Mouse (Mus musculus): ENCODE measurements around the gene Rhox3a.
"Not testable (repeated sequence)": the region's sequence is repeated elsewhere in the genome, so short reads cannot be mapped to it uniquely, and the experiment has no call there.

The Rhox3a gene

DNA sequence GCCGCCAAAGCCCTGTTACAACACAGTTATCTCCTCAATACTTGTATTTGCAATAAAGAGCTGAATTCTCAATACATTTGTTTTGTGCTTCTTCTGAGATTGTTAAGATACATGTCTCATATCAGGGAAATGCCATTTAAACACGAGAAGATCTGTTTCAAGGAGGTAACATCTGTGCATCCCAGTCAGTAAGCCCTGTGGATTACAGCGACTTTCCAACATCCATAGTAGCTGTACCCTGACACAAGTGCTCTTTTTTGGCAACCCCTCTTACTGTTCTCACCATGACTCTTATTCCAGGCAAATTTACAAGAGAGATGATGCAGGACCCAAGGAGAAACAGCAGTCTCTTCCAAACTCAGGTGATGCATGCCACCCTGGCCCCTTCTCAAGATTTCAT lies at the start of gene Rhox3a:
Rhox3a (plus strand) TSS at position 301 of the 400 bp plus-strand sequence.
- DNase-seq: not testable (repeated sequence)

DNA sequence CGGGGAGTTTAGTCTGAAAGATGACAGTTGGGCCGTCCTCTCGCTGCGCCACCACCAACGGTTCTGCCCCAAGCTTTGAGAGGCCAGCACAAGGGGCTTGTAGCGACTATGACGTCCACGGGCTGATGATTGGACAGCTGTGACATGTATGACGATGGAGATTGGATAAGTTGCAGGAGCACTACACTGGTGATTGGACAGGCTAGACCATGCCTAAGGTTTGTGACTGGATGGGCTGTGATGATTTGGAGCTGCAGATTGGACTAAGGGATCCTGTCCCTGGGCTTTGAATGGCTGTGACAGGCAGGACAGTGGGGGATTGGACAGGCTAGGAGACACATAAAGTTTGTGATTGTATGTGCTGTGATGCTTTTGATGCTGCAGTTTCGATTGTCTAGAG lies 38.8 kb upstream of the Rhox3a start, which contains the start of gene Gm9:
Gm9 (minus strand) TSS at position 101 of the 400 bp plus-strand sequence.
- no peak for DNase-seq

DNA sequence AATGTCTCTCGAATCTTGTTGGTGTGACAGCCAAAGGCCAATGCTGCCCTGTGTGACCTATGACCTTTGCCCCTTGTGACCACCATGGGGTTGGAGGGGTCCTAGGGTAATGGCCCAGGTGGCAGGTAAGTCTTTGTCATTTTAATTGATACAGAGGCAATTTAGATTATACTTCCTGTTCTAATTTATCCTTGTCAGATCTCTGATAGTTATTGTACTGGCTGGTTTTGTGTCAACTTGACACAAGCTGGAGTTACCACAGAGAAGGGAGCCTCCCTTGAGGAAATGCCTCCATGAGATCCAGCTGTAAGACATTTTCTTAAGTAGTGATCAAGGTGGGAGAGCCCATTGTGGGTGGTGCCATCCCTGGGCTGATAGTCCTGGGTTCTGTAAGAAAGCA lies 27.6 kb upstream of the Rhox3a start, which contains the start of gene Rhox1:
Rhox1 (minus strand) TSS at position 101 of the 400 bp plus-strand sequence.
- not testable (repeated sequence) for DNase-seq

DNA sequence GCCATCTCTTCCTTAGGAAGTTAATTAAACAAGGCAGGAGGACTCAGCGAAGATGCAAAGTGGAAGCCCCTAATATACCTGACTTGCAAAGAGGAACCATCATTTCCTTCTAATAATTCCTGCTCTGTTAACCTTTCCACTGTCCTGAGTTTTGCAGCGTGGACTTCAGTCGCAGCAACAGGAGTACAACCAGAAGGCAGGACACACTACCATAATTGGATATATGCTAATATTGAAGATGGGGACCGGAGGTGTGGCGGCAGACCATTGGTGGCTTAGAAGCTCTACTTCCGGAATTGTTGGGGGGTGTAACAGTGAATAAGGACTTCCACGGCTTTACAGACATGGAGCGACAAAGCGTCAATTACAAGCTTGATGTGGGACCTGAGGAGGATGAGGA lies 5.0 kb upstream of the Rhox3a start, which contains the start of gene Rhox2a:
Rhox2a (plus strand) TSS at position 301 of the 400 bp plus-strand sequence.
- not testable (repeated sequence) for DNase-seq

DNA sequence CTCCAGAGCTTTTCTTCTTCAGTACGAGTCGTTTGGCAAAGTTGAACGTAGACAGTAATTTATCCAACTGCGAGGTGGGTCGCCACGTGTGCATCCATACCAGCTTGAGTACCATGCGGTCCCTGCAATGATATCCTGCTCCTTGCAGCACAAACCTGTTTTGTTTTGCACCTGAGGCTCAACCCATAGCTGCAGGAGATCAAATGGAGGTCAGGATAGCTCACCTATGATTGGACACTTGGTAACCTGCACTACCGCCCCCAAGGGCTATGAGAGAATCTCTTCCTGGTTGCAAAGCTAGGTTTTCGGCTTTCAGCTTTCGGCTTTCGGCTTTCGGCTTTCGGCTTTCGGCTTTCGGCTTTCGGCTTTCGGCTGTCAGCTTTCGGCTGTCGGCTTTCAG lies 15.3 kb downstream of the Rhox3a start, which contains the start of gene Rhox4a:
Rhox4a (plus strand) TSS at position 301 of the 400 bp plus-strand sequence.
- DNase-seq: not testable (repeated sequence)
